Mouse (Mus musculus): ENCODE data around the gene Samd4. TPM values are rescaled to one million over a fixed set of nuclear protein-coding genes. Genes with fewer than 3 reads are reported as not detected.
A peak's percentile ranks its signal among the peaks of the same experiment; 100 is the strongest.

Gene Samd4
- polyA plus RNA-seq, 1 experiment, result 2.3 TPM

DNA sequence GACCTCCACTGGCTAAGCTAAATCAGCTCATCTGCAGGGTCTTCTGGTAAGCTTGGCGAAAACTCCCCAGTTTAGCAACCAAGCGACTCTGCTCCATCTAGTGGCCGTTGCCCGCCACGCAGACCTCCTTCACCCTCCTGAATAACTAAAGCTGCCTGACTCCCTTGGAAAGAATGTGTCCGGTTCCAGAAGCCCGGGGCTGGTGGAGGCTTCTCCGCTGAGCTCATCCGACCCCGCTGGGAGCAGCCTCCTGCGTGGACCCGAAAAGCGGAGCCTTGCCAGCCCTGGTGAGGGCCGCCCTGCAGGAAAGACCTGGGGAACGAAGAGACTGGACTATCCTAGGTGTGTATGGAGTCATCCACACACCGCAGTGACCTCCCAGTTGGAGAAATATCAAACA lies 204.1 kb downstream of the Samd4 start:
- H3K4me1 ChIP-seq (ENCODE audit: control insufficient read depth, insufficient read depth, low read length), result no peaks in the 10 kb centered on the region
- no peak overlapping the region for H3K27ac ChIP-seq (ENCODE audit: insufficient read depth, low read depth, low read length)
- H3K4me3 ChIP-seq (ENCODE audit: insufficient read depth, low read length), result peak overlapping the region; percentile 17; the same call in 1 of the 2 replicates
- TF ChIP-seq CTCF (IDR thresholded peaks at IDR 0.05; ENCODE audit: low read depth, low read length) (peak; percentile 59), POLR2A (IDR thresholded peaks at IDR 0.05; ENCODE audit: borderline replicate concordance, low read depth, low read length) (no peak)

GRCm38 (mm10) chr14:47087182-47087581 lies 204.5 kb downstream of the Samd4 start:
- no peak overlapping the region for H3K27ac ChIP-seq (ENCODE audit: insufficient read depth, low read depth, low read length)
- no peak for TF ChIP-seq POLR2A (IDR thresholded peaks at IDR 0.05; ENCODE audit: borderline replicate concordance, low read depth, low read length)
- TF ChIP-seq CTCF (IDR thresholded peaks at IDR 0.05; ENCODE audit: low read depth, low read length), result peak; percentile 77
- no peak overlapping the region for H3K4me3 ChIP-seq (ENCODE audit: insufficient read depth, low read length)
- H3K4me1 ChIP-seq (ENCODE audit: control insufficient read depth, insufficient read depth, low read length), result no peaks in the 10 kb centered on the region

DNA sequence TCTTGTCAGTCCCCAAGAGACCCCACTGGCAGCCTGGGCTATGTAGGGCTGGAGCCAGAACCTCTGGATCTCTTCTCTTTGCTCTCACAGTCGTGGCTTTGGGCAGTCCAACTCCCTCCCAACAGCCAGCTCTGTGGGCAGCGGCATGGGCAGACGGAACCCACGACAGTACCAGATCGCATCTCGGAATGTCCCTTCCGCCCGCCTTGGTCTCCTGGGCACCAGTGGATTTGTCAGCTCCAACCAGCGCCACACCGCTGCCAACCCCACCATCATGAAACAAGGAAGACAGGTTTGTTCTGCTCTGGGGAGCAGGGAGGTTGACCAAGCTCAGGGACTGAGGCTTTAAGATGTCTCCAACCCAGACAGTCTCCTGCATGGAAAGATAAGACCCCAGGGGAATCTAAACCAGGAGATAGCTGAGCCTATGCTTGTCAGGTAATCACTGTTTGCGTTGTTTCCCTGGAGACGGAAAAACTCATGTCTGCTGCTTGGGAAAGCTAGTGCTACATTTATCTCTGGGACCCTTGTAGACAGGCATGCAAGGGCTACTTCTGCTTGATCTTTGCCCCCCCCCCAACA lies 205.1 kb downstream of the Samd4 start:
- no peaks in the 10 kb centered on the region for H3K4me1 ChIP-seq (ENCODE audit: control insufficient read depth, insufficient read depth, low read length)
- H3K27ac ChIP-seq (ENCODE audit: insufficient read depth, low read depth, low read length), result no peak overlapping the region
- no peak overlapping the region for H3K4me3 ChIP-seq (ENCODE audit: insufficient read depth, low read length)
- TF ChIP-seq POLR2A (IDR thresholded peaks at IDR 0.05; ENCODE audit: borderline replicate concordance, low read depth, low read length), result no peak
- no peak for TF ChIP-seq CTCF (IDR thresholded peaks at IDR 0.05; ENCODE audit: low read depth, low read length)

GRCm38 (mm10) chr14:47088339-47088738 lies 205.7 kb downstream of the Samd4 start:
- TF ChIP-seq CTCF (IDR thresholded peaks at IDR 0.05; ENCODE audit: low read depth, low read length), result no peak
- TF ChIP-seq POLR2A (IDR thresholded peaks at IDR 0.05; ENCODE audit: borderline replicate concordance, low read depth, low read length), result no peak
- Histone ChIP-seq H3K4me3 (ENCODE audit: insufficient read depth, low read length) (no peak overlapping the region), H3K27ac (ENCODE audit: insufficient read depth, low read depth, low read length) (no peak overlapping the region), H3K4me1 (ENCODE audit: control insufficient read depth, insufficient read depth, low read length) (no peaks in the 10 kb centered on the region)

DNA sequence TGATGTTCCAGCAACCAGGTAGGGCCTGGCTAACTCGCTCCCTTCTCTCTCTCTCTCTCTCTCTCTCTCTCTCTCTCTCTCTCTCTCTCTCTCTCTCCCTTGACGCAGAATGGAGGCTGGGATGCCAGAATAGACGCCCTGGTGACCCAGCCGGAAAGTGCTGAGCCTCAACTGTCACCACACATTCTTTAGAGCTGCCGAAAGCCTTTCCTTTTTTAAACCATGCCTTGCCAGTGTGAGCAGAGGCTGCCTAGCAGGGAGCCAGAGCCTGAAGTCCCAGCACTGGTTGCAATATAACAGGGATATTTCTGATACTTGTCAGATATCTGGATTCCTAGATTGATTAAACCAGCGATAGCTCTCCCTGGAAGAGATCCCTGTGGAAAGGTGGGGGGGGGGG lies 206.5 kb downstream of the Samd4 start:
- Histone ChIP-seq H3K4me1 (ENCODE audit: control insufficient read depth, insufficient read depth, low read length) (no peaks in the 10 kb centered on the region), H3K27ac (ENCODE audit: insufficient read depth, low read depth, low read length) (no peak overlapping the region), H3K4me3 (ENCODE audit: insufficient read depth, low read length) (no peak overlapping the region)
- TF ChIP-seq CTCF (IDR thresholded peaks at IDR 0.05; ENCODE audit: low read depth, low read length), result no peak

GRCm38 (mm10) chr14:47091908-47092307 lies 209.3 kb downstream of the Samd4 start:
- no peak for TF ChIP-seq CTCF (IDR thresholded peaks at IDR 0.05; ENCODE audit: low read depth, low read length)
- H3K27ac ChIP-seq (ENCODE audit: insufficient read depth, low read depth, low read length), result no peak overlapping the region
- H3K4me1 ChIP-seq (ENCODE audit: control insufficient read depth, insufficient read depth, low read length), result no peaks in the 10 kb centered on the region
- no peak overlapping the region for H3K4me3 ChIP-seq (ENCODE audit: insufficient read depth, low read length)

- no peaks in the 10 kb centered on the region; the same call in 1 of the 2 replicates for H3K4me1 ChIP-seq (ENCODE audit: control insufficient read depth, insufficient read depth, low read length)
- no peak overlapping the region for H3K27ac ChIP-seq (ENCODE audit: insufficient read depth, low read depth, low read length)
- TF ChIP-seq POLR2A (IDR thresholded peaks at IDR 0.05; ENCODE audit: borderline replicate concordance, low read depth, low read length) (no peak), CTCF (IDR thresholded peaks at IDR 0.05; ENCODE audit: low read depth, low read length) (no peak)
- H3K4me3 ChIP-seq (ENCODE audit: insufficient read depth, low read length), result no peak overlapping the region
These were observed 210.7 kb downstream of the Samd4 start for GRCm38 (mm10) chr14:47093355-47093792.

DNA sequence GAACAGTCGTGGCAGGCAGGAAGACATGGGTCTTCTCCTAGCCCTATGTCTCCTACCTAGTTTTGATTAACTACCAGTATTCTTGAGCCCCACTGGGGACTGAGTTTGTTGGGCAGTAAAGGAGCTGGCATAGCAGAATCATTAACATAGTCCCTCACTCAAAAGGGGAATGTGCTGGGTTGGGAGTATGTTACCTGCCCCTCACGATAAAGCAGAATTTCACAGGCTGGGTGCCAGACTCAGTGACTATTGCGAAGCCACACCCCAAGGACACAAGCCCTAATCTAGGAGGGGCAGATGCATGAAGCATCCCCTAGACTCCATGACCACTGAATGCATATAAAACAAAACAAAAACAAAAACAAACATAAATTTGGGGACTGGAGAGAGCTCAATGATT lies 212.4 kb downstream of the Samd4 start:
- Histone ChIP-seq H3K4me3 (ENCODE audit: insufficient read depth, low read length) (no peak overlapping the region), H3K27ac (ENCODE audit: insufficient read depth, low read depth, low read length) (no peak overlapping the region), H3K4me1 (ENCODE audit: control insufficient read depth, insufficient read depth, low read length) (no peaks in the 10 kb centered on the region; the same call in 1 of the 2 replicates)
- TF ChIP-seq CTCF (IDR thresholded peaks at IDR 0.05; ENCODE audit: low read depth, low read length) (no peak), POLR2A (IDR thresholded peaks at IDR 0.05; ENCODE audit: borderline replicate concordance, low read depth, low read length) (no peak)

- H3K27ac ChIP-seq (ENCODE audit: insufficient read depth, low read depth, low read length), result no peak overlapping the region
- H3K4me3 ChIP-seq (ENCODE audit: insufficient read depth, low read length), result no peak overlapping the region
- H3K4me1 ChIP-seq (ENCODE audit: control insufficient read depth, insufficient read depth, low read length), result no peaks in the 10 kb centered on the region; the same call in 1 of the 2 replicates
- no peak for TF ChIP-seq CTCF (IDR thresholded peaks at IDR 0.05; ENCODE audit: low read depth, low read length)
- TF ChIP-seq POLR2A (IDR thresholded peaks at IDR 0.05; ENCODE audit: borderline replicate concordance, low read depth, low read length), result no peak
These were observed 213.7 kb downstream of the Samd4 start for GRCm38 (mm10) chr14:47096357-47096756.

GRCm38 (mm10) chr14:47104246-47105173 lies 221.9 kb downstream of the Samd4 start:
- no peak overlapping the region for H3K4me3 ChIP-seq (ENCODE audit: insufficient read depth, low read length)
- H3K27ac ChIP-seq (ENCODE audit: insufficient read depth, low read depth, low read length), result no peak overlapping the region
- no peaks in the 10 kb centered on the region for H3K4me1 ChIP-seq (ENCODE audit: control insufficient read depth, insufficient read depth, low read length)
- TF ChIP-seq POLR2A (IDR thresholded peaks at IDR 0.05; ENCODE audit: borderline replicate concordance, low read depth, low read length) (no peak), CTCF (IDR thresholded peaks at IDR 0.05; ENCODE audit: low read depth, low read length) (no peak)

Measured in bone marrow macrophage, adult 2 months (primary cell).